Mouse (Mus musculus): ENCODE measurements around the gene Tenm4.

DNA sequence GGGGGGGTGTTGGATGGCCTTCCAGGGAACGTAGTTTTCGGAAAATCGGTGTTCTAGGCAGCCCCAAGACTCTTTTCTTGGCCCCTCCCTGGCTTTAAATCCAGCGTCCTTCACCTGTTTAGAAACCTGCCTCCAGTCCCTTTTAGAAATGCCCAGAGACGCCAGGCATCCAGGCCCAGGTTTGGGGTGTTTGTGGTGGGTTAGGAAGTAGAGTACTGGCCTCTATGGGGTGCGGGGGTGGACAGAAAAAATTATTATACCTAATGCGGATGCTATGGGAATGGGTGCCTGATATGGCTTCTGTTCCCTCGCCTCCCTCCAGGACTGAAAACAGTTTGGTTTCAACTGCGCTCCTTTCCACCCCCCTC lies 41.2 kb downstream of the Tenm4 start:
- TF ChIP-seq CTCF (IDR thresholded peaks at IDR 0.05) (no peak), EP300 (IDR thresholded peaks at IDR 0.05) (no peak)

All from lung, postnatal 0 days (tissue).